Mouse (Mus musculus) CH12.LX (cell line): Measurements from ENCODE around the gene Gm49380.

Source experiments
- CTCF ChIP-seq, 2 experiments: IDR thresholded peaks in 1 of 2; conservative IDR thresholded peaks in 1 of 2; 2 replicates each; pipeline ENCODE4 v1.5.1; 2011 to 2012; ENCODE audit warnings: low read depth in 2 of 2, low read length in 2 of 2, improper control_type of control experiment in 1 of 2, inconsistent platforms in 1 of 2, mild to moderate bottlenecking in 1 of 2, moderate library complexity in 1 of 2
- E2F4 ChIP-seq: IDR thresholded peaks from 2 replicates; pipeline ENCODE4 v1.6.1; 2011; ENCODE audit warnings: low read depth, low read length, improper control_type of control experiment; ENCODE audit not compliant: insufficient replicate concordance
- MAFK ChIP-seq: IDR thresholded peaks from 2 replicates; pipeline ENCODE4 v1.6.1; 2011; ENCODE audit warnings: low read length, improper control_type of control experiment; ENCODE audit not compliant: insufficient replicate concordance
- MAX ChIP-seq: IDR thresholded peaks from 2 replicates; pipeline ENCODE4 v1.6.1; 2011; ENCODE audit warnings: low read length, improper control_type of control experiment
- MAZ ChIP-seq: IDR thresholded peaks from 2 replicates; pipeline ENCODE4 v1.6.1; 2012; ENCODE audit warnings: low read depth, mild to moderate bottlenecking, inconsistent platforms, low read length, improper control_type of control experiment, moderate library complexity
- MEF2A ChIP-seq: IDR thresholded peaks from 2 replicates; pipeline ENCODE4 v1.6.1; 2014; ENCODE audit warnings: low read depth, mild to moderate bottlenecking, inconsistent platforms, low read length, improper control_type of control experiment, borderline replicate concordance
- NRF1 ChIP-seq: IDR thresholded peaks from 2 replicates; pipeline ENCODE4 v1.6.1; 2014; ENCODE audit warnings: low read depth, mild to moderate bottlenecking, inconsistent platforms, low read length, improper control_type of control experiment, moderate library complexity
- POLR2A ChIP-seq: IDR thresholded peaks from 2 replicates; pipeline ENCODE4 v1.6.1; 2011; ENCODE audit warnings: low read depth, mild to moderate bottlenecking, improper control_type of control experiment, low read length
- TBP ChIP-seq: conservative IDR thresholded peaks from 2 replicates; pipeline ENCODE4 v1.6.1; 2011; ENCODE audit warnings: low read depth, low read length, improper control_type of control experiment
- UBTF ChIP-seq: IDR thresholded peaks from 2 replicates; pipeline ENCODE4 v1.6.1; 2012; ENCODE audit warnings: low read depth, mild to moderate bottlenecking, inconsistent platforms, low read length, improper control_type of control experiment, moderate library complexity
- USF1 ChIP-seq: IDR thresholded peaks from 2 replicates; pipeline ENCODE4 v1.6.1; 2014; ENCODE audit warnings: low read depth, mild to moderate bottlenecking, inconsistent platforms, low read length, improper control_type of control experiment
- ZC3H11A ChIP-seq: IDR thresholded peaks from 2 replicates; pipeline ENCODE4 v1.6.1; 2012; ENCODE audit warnings: low read depth, mild to moderate bottlenecking, inconsistent platforms, low read length, improper control_type of control experiment
- ZNF384 ChIP-seq: IDR thresholded peaks from 2 replicates; pipeline ENCODE4 v1.6.1; 2012; ENCODE audit warnings: low read depth, low read length, improper control_type of control experiment, inconsistent platforms

DNA sequence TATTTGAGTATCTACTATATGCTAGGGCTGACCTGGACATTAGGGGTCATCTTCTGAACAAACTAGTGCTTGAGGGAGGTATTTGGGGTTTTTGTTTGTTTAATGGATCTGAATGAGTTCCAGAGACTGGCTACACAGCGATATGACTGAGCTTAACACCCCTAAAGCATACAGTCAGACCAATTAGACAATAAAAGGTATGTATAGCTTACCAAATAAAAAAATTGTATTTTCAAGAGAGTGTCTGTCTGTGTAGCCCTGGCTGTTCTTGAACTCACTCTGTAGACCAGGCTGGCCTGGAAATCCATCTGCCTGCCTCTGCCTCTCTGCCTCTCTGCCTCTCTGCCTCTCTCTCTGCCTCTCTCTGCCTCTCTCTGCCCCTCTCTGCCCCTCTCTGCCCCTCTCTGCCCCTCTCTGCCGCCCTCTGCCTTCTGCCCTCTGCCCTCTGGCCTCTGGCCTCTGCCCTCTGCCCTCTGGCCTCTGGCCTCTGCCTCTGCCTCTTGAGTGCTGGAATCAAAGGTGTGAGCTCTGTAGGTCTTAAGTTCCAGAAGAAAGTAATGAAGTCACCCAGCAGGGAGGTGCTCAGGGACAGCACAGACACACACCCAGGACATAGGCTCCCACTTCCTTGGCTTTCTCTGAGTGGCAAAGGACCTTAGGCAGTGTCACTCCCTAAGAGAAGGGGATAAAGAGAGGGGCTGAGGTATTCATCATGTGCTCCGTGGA is 68.0 kb downstream of the Gm49380 start:
- TF ChIP-seq CTCF (conservative IDR thresholded peaks at IDR 0.05 in 1 of 2, IDR thresholded peaks at IDR 0.05 in 1 of 2; ENCODE audit: low read depth in 2 of 2, low read length in 2 of 2): no peak
- TF ChIP-seq POLR2A: no peak
- no peak for TF ChIP-seq UBTF
- no peak for TF ChIP-seq MAZ
- TF ChIP-seq MAX: no peak
- TF ChIP-seq USF1: no peak
- TF ChIP-seq MEF2A: no peak
- TF ChIP-seq E2F4: no peak
- no peak for TF ChIP-seq ZNF384
- no peak for TF ChIP-seq NRF1
- no peak for TF ChIP-seq MAFK
- no peak for TF ChIP-seq ZC3H11A
- no peak for TF ChIP-seq TBP
